9 mouse cellular contexts compared by ENCODE assay signal in genomic region chr16:77060166-77060565, GRCm38 (mm10). TPM values are rescaled to one million over a fixed set of nuclear protein-coding genes. Genes with fewer than 3 reads are reported as not detected.
DNase-seq lines count a peak whose midpoint lies in the region; ATAC-seq and TF ChIP-seq lines count a peak whose summit lies in the region.
"Had no signal": no experiment of that assay in that cellular context is flagged by ENCODE, and none has a peak within 500 bp of the region (broad histone marks: within the 10 kb centered on the region; RNA-seq: fewer than 3 reads in every experiment).

No protein-coding gene starts in this region.

- peak; percentile 8 to 22 for DNase-seq in kidney, postnatal 4 days
- DNase-seq in kidney, adult 11 months, result no peak
- DNase-seq in adrenal gland, postnatal 14 days, result peak; percentile 56
- DNase-seq in liver, embryonic 14.5 days (ENCODE audit: low read depth in 3 of 3, low spot score in 3 of 3), result peak; percentile 43 to 46 (median 45)
- DNase-seq in thymus, adult 2 months, result peak; percentile 78
- DNase-seq in urinary bladder, adult 2 months (ENCODE audit: low spot score), result no peak

- peaks cover 6 to 7% of the 10 kb centered on the region in 2 experiments for H3K4me1 ChIP-seq in liver, embryonic 14.5 days (replicated peaks; ENCODE audit: control insufficient read depth in 2 of 2, insufficient read depth in 2 of 2, low read length in 1 of 2)
- H3K4me1 ChIP-seq in thymus, adult 2 months (replicated peaks; ENCODE audit: control insufficient read depth, insufficient read depth, low read length), result no peaks in the 10 kb centered on the region
- H3K4me1 ChIP-seq in intestine, embryonic 16.5 days (ENCODE audit: control insufficient read depth, insufficient read depth, low read length), result no peaks in the 10 kb centered on the region
- 0 out of 2 replicates have a peak, but pooled peaks cover 3% of the 10 kb centered on the region for H3K4me1 ChIP-seq in neural tube, embryonic 15.5 days
- H3K4me1 ChIP-seq: embryonic facial prominence, embryonic 13.5 days had no signal

- TF ChIP-seq POLR2A in thymus, adult 2 months (IDR thresholded peaks at IDR 0.05; ENCODE audit: control insufficient read depth, extremely low read depth, insufficient read depth, low read length, poor library complexity), result no peak

- peaks cover 59% of the 10 kb centered on the region for H3K36me3 ChIP-seq in liver, embryonic 14.5 days (replicated peaks; ENCODE audit: control insufficient read depth, insufficient read depth, low read depth)
- H3K36me3 ChIP-seq in thymus, adult 2 months (ENCODE audit: control insufficient read depth, insufficient read depth, low read length), result peaks cover 31% of the 10 kb centered on the region
- no peaks in the 10 kb centered on the region for H3K36me3 ChIP-seq in intestine, embryonic 16.5 days (ENCODE audit: control insufficient read depth, insufficient read depth, low read length)
- H3K36me3 ChIP-seq in neural tube, embryonic 15.5 days, result peaks cover 11% of the 10 kb centered on the region; the same call in 1 of the 2 replicates

- no peak for TF ChIP-seq CTCF in liver, embryonic 14.5 days (IDR thresholded peaks at IDR 0.05; ENCODE audit: low read depth)
- TF ChIP-seq CTCF in thymus, adult 2 months (IDR thresholded peaks at IDR 0.05; ENCODE audit: borderline replicate concordance, control insufficient read depth, extremely low read depth, insufficient read depth, low read length, poor library complexity), result no peak

- H3K27ac ChIP-seq in liver, embryonic 14.5 days, result no peak overlapping the region
- H3K27ac ChIP-seq in thymus, adult 2 months (ENCODE audit: control insufficient read depth, insufficient read depth, low read length), result no peak overlapping the region
- no peak overlapping the region for H3K27ac ChIP-seq in intestine, embryonic 16.5 days (ENCODE audit: low read length)
- H3K27ac ChIP-seq in neural tube, embryonic 15.5 days (replicated peaks), result no peak overlapping the region
- H3K27ac ChIP-seq: embryonic facial prominence, embryonic 13.5 days had no signal

- H3K4me2 ChIP-seq in liver, embryonic 14.5 days (ENCODE audit: low read depth), result no peak overlapping the region
- no peak overlapping the region for H3K4me2 ChIP-seq in intestine, embryonic 16.5 days (ENCODE audit: low read depth, low read length)
- H3K4me2 ChIP-seq in neural tube, embryonic 15.5 days, result no peak overlapping the region
- H3K4me2 ChIP-seq: embryonic facial prominence, embryonic 13.5 days had no signal

- no peak overlapping the region for H3K9ac ChIP-seq in liver, embryonic 14.5 days (replicated peaks)
- H3K9ac ChIP-seq in intestine, embryonic 16.5 days (ENCODE audit: low read depth, low read length), result no peak overlapping the region
- no peak overlapping the region for H3K9ac ChIP-seq in neural tube, embryonic 15.5 days (replicated peaks)
- H3K9ac ChIP-seq: embryonic facial prominence, embryonic 13.5 days had no signal

- H3K9me3 ChIP-seq in liver, embryonic 14.5 days (ENCODE audit: control insufficient read depth, low read length), result no peaks in the 10 kb centered on the region
- H3K9me3 ChIP-seq in intestine, embryonic 16.5 days (ENCODE audit: control insufficient read depth, low read length), result no peaks in the 10 kb centered on the region
- no peaks in the 10 kb centered on the region for H3K9me3 ChIP-seq in neural tube, embryonic 15.5 days (replicated peaks)
- H3K9me3 ChIP-seq: embryonic facial prominence, embryonic 13.5 days had no signal

- no peaks in the 10 kb centered on the region for H3K27me3 ChIP-seq in liver, embryonic 14.5 days (ENCODE audit: control insufficient read depth, insufficient read depth, low read length)
- H3K27me3 ChIP-seq in thymus, adult 2 months (ENCODE audit: control insufficient read depth, insufficient read depth, low read length), result no peaks in the 10 kb centered on the region
- no peaks in the 10 kb centered on the region for H3K27me3 ChIP-seq in intestine, embryonic 16.5 days (replicated peaks; ENCODE audit: control insufficient read depth, insufficient read depth, low read length)
- no peaks in the 10 kb centered on the region for H3K27me3 ChIP-seq in neural tube, embryonic 15.5 days (replicated peaks)
- H3K27me3 ChIP-seq: embryonic facial prominence, embryonic 13.5 days had no signal

- WGBS in liver, embryonic 14.5 days (ENCODE audit: insufficient replicate concordance), result 49% methylated on average over 8 of the region's 8 CpGs
- WGBS in thymus, adult 2 months, result 97% methylated on average over 8 of the region's 8 CpGs
- WGBS in intestine, embryonic 16.5 days, result 80% methylated on average over 8 of the region's 8 CpGs
- WGBS in neural tube, embryonic 15.5 days, result 91% methylated on average over 8 of the region's 8 CpGs

- ATAC-seq in liver, embryonic 14.5 days (ENCODE audit: insufficient read depth), result peak; percentile 94
- no peak for ATAC-seq in intestine, embryonic 16.5 days
- ATAC-seq in neural tube, embryonic 15.5 days (ENCODE audit: low FRiP score), result no peak

- no peak overlapping the region for H3K4me3 ChIP-seq in liver, embryonic 14.5 days (ENCODE audit: insufficient read depth in 1 of 2, low read depth in 2 of 2, low read length in 2 of 2)
- H3K4me3 ChIP-seq in thymus, adult 2 months (ENCODE audit: control insufficient read depth, insufficient read depth, low read length), result no peak overlapping the region
- H3K4me3 ChIP-seq in intestine, embryonic 16.5 days (ENCODE audit: low read length), result no peak overlapping the region
- no peak overlapping the region for H3K4me3 ChIP-seq in neural tube, embryonic 15.5 days (replicated peaks)
- H3K4me3 ChIP-seq: embryonic facial prominence, embryonic 13.5 days had no signal

- no peak for TF ChIP-seq EP300 in liver, embryonic 14.5 days (IDR thresholded peaks at IDR 0.05; ENCODE audit: low read depth)

RNA-seq across cellular contexts. Expression of gene Usp25, which starts 46.7 kb away (rescaled TPM):
- 55.8 and 56.4 TPM in 2 replicates for total RNA-seq in adrenal gland, postnatal 14 days (2021)
- 18.2 and 30.4 TPM in 2 replicates for polyA plus RNA-seq in liver, embryonic 14.5 days (2012; rRNA removed)
- polyA plus RNA-seq in liver, embryonic 14.5 days (2014; fragmentation: Nextera tagmentation; extraction: Ambion mirVana), result 45.5 and 51.8 TPM in 2 replicates
- polyA plus RNA-seq in thymus, adult 2 months (2012; rRNA removed), result 29.7 and 35.5 TPM in 2 replicates
- polyA plus RNA-seq in urinary bladder, adult 2 months (2012; rRNA removed), result 36.1 and 37.1 TPM in 2 replicates
- 4.1 and 9.6 TPM in 2 replicates for polyA plus RNA-seq in intestine, embryonic 16.5 days (2015; fragmentation: Nextera tagmentation; extraction: Ambion mirVana)
- polyA plus RNA-seq in neural tube, embryonic 15.5 days (2015; fragmentation: Nextera tagmentation; extraction: Ambion mirVana), result 11.7 and 16.0 TPM in 2 replicates

Comparison
In these comparisons a context has a peak if more than half of its experiments do, and no peak if none do; other contexts are left out.
1. DNase-seq: peak in kidney, postnatal 4 days (2 of 2), adrenal gland, postnatal 14 days (single experiment), liver, embryonic 14.5 days (3 of 3) and thymus, adult 2 months (single experiment); none in kidney, adult 11 months (single experiment) and urinary bladder, adult 2 months (single experiment).